Mouse (Mus musculus) left cerebral cortex, postnatal 36 days (tissue): ENCODE measurements around the gene Ephx3. TPM values are rescaled to one million over a fixed set of nuclear protein-coding genes. Genes with fewer than 3 reads are reported as not detected.

Experiments used
- DNase-seq, 2 experiments: peaks; one replicate each; pipeline ENCODE4 v3.0.0; 2021 to 2022; ENCODE audit warnings: low spot score in 2 of 2, mixed read lengths in 1 of 2
- intact Hi-C: fragments of 180-260 bp; cut with DNase I; formaldehyde crosslinking; loops from one replicate; pipeline ENCODE4 v1.15.1; 2025
- total RNA-seq, 2 experiments: library from RNA; stranded (reverse); gene quantifications; 2 replicates each; pipeline ENCODE4 v1.2.3; 2021

The Ephx3 gene
- total RNA-seq, 2 experiments from 2014 or later = 0.27 to 0.37 TPM

- no peak for DNase-seq
- intact Hi-C loops = no loop called here
These were observed 9.5 kb downstream of the Ephx3 start for GRCm38 (mm10) chr17:32179621-32180491.

- intact Hi-C loops = no loop called here
- no peak for DNase-seq
These were observed 12.4 kb downstream of the Ephx3 start for GRCm38 (mm10) chr17:32176919-32177318.

- intact Hi-C loops = no loop called here
These were observed 16.2 kb downstream of the Ephx3 start for GRCm38 (mm10) chr17:32173166-32173565.

DNA sequence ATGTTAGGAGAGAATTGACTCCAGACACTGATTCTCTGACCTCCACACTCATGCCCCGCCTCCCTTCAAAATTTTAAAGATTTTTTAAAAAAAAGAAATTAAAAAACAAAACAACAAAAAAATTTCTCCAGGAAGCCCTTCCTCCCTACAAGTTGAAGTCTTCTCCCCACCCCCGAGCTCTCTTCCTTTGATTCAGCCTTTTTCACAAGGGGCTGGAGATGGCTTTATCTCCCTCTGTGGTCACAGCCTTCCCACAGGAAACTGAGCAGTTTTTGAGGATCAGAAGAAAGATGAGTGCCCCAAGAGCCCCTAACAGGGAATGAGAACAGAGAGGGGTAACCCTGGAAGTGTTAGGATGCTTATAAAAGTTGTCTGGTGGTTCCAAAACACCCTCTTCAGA is 16.9 kb downstream of the Ephx3 start:
- intact Hi-C loops = no loop called here
- no peak for DNase-seq

More at GRCm38 (mm10) chr17:32173166-32173565, 16.2 kb downstream of the Ephx3 start:
- DNase-seq = no peak

GRCm38 (mm10) chr17:32169518-32170225 is 19.7 kb downstream of the Ephx3 start:
- intact Hi-C loops = no loop called here
- no peak for DNase-seq

DNA sequence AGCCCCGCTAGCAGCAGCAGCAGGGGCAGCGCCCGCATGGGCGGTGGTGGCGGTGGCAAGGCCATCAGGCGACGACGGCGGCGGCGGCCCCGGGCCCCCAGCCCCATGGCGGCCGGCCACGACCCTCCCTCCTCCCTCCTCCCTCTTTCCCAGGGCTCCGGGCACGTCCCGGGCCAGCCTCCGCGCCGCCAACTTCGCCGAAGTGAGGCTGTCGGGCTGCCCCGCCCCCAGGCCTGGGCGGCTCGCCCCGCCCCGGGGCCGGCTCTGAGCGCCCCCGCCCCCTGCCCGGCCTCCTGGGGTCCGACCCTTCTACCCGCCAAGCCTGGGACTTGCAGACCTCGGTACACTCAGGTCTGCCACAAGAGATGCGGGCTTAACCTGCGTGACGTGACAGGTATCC is 22.7 kb downstream of the Ephx3 start, which contains the start of gene Notch3:
Gene Notch3, minus strand, starts transcription at position 166 of the 400 bp plus-strand sequence.
- DNase-seq = no peak

GRCm38 (mm10) chr17:32165803-32166595 is 23.4 kb downstream of the Ephx3 start:
- no peak for DNase-seq
- intact Hi-C loops = no loop called here

More for the DNA sequence above, 22.7 kb downstream of the Ephx3 start, which contains the start of gene Notch3:
- intact Hi-C loops = no loop called here

GRCm38 (mm10) chr17:32165266-32165802 is 24.0 kb downstream of the Ephx3 start:
- intact Hi-C loops = no loop called here
- no peak for DNase-seq

DNA sequence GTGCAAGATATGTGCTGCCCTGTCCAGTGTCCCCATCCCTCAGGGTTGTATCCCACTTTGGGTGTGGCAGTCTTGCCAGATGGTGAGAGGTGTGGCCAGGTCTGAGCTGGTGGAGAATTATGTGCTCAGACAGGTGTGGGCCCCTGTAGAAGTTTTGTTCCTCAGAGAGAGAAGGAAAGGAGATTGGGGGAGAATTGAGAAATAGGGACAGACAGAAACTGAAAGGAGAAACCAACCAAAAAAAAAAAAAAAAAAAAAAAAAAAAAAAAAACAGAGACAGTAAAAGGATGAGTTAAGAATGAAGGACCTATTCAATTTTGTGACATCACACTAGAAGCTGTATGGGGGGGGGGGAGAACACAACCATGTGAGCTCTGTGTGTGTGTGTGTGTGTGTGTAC is 24.6 kb downstream of the Ephx3 start:
- intact Hi-C loops = loop anchor here (5.0 kb wide), 1 partner anchor 43 kb away; no protein-coding TSS in a partner anchor
- no peak for DNase-seq

- intact Hi-C loops = loop anchor here (5.0 kb wide), 1 partner anchor 43 kb away; no protein-coding TSS in a partner anchor
- no peak for DNase-seq
These were observed 25.3 kb downstream of the Ephx3 start for GRCm38 (mm10) chr17:32163910-32164650.

DNA sequence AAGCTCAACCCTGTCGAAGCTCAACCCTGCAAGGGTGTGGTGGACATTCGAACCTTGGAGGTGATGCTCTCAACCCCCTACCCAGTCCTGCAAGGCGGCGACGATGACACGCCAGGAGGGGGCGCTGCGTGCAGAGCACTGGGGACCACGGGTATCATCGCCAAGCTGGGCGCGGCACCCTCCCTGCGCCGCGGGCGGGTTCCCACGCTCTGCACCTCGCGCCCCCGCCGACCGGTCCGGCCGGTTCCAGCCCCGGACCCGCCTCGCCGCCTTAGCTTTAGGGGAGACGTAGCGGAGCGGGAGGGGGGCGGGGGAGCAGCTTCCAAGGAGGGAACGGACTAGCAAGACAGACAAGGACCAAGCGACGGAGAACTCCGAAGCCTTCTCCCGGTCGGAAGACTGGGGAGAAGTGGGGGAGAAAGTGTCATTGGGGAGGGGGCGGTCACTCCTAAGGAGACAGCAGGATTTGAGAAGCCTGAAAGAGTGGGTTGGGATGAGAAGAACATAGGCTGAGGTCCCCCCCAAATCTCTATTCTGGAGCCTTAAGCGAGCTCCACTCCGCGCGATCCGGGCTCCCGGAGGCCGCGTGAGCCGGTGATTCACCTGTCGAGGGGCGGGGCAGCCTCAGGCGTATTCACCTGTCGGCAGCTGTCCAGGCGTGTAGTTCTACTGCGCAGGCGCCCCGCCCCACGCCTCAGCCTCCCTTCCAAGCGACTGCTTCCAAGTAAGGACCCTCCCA is 27.1 kb downstream of the Ephx3 start:
- DNase-seq = peak; percentile 45 to 53
- intact Hi-C loops = loop anchor here (5.0 kb wide), 1 partner anchor 45 kb away; no protein-coding TSS in a partner anchor

GRCm38 (mm10) chr17:32160882-32161281 is 28.5 kb downstream of the Ephx3 start:
- intact Hi-C loops = loop anchor here (5.0 kb wide), 1 partner anchor 46 kb away; no protein-coding TSS in a partner anchor
- no peak for DNase-seq

GRCm38 (mm10) chr17:32158841-32159240 is 30.5 kb downstream of the Ephx3 start:
- intact Hi-C loops = no loop called here
- DNase-seq = no peak

DNA sequence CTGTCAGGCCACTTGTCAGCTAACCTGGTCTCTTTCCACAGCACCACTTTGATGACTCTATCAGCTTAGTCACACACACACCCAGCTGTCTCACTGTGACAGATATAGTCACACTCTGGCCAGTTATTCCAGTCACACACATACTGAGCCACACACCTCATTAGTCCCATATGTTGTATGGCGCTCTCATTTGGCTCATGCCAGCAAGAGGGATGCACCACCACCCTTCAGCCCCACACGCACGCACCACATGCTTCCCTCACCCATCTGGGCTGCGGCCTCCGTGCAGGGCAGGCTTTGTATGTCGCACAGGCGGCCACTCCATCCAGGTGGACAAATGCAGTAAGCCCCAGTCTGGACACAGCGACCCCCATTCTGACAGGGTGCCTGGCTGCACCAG is 42.6 kb downstream of the Ephx3 start:
- DNase-seq = peak in 1 of 2 experiments; percentile 26
- intact Hi-C loops = no loop called here

DNA sequence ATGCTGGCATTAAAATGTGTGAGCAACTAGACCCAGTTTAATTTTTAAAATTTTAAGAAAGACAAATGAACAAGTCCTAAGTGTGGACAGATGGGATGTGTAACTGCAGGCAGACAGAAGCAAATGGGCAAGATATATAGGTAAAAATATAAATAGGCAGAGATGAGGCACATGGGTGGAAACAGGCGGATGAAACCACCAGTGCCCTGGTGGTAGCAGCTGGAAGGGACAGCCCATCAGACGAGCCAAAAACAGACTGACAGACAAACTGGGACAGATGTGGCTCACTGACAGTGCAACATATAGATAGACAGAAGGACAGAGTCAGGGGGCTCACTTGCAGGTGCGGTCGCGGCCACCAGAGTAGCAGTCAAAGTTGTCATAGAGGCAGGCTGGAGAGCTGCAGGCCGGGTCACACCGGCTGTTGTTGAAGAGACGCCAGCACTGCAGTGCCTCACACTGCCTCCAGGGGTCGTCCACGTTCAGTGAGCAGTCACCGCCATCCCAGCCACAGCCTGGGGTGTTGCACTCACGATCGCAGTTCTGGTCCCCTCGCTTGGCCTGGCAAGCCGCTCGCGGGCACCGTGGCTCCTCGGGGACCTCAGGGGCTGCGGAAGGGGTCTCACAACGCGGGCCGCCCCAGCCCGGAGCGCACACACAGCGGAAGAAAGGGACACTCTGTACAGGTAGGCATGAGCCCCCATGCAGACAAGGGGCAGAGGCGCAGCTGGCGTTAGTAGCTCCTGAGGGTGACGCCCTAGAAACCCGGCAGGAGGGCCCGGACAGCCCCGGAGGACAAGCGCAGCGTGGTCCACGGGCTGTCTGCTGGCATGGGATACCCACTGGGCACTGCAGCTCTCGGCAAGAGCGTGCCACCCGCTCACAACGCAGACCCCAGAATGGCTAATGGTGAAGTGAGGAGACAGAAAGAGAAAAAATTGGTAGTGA is 46.2 kb downstream of the Ephx3 start:
- intact Hi-C loops = no loop called here
- DNase-seq = peak; percentile 76 to 81

GRCm38 (mm10) chr17:32142234-32142633 is 47.1 kb downstream of the Ephx3 start:
- DNase-seq = no peak
- intact Hi-C loops = no loop called here
